Mouse (Mus musculus) ES-E14 (cell line): ENCODE data around the gene Dmpk. TPM values are rescaled to one million over a fixed set of nuclear protein-coding genes. Genes with fewer than 3 reads are reported as not detected.
A peak's percentile ranks its signal among the peaks of the same experiment; 100 is the strongest.

Experiments
- DNase-seq: peaks from one replicate; pipeline ENCODE4 v3.0.0-alpha.2; 2013; ENCODE audit warnings: low read depth, low spot score
- H3K27ac ChIP-seq: 2 replicates; pipeline ENCODE4 v1.5.1; 2012; ENCODE audit warnings: low read depth, mild to moderate bottlenecking, low read length, moderate library complexity, mixed read lengths; ENCODE audit not compliant: poor library complexity, insufficient read depth, severe bottlenecking
- H3K36me3 ChIP-seq: 2 replicates; pipeline ENCODE4 v1.6.1; 2012; ENCODE audit warnings: mild to moderate bottlenecking, low read length, moderate library complexity, mixed read lengths; ENCODE audit not compliant: control insufficient read depth, poor library complexity, insufficient read depth, severe bottlenecking
- H3K4me1 ChIP-seq, 2 experiments: fragments of 150-350 bp in 1 of 2; sonication (generic) in 1 of 2; 2 replicates each; pipeline ENCODE4 v1.6.1; 2012; ENCODE audit warnings: low read length in 2 of 2, mild to moderate bottlenecking in 1 of 2, mixed read lengths in 1 of 2; ENCODE audit not compliant: control insufficient read depth in 2 of 2, insufficient read depth in 2 of 2, poor library complexity in 1 of 2
- H3K4me3 ChIP-seq, 2 experiments: fragments of 150-350 bp in 1 of 2; sonication (generic) in 1 of 2; 2 replicates each; pipeline ENCODE4 v1.5.1; 2012; ENCODE audit warnings: low read length in 2 of 2, low read depth in 1 of 2, mild to moderate bottlenecking in 1 of 2, mixed read lengths in 1 of 2; ENCODE audit not compliant: insufficient read depth in 1 of 2, poor library complexity in 1 of 2, severe bottlenecking in 1 of 2
- H3K9ac ChIP-seq: 2 replicates; pipeline ENCODE4 v1.6.1; 2012; ENCODE audit warnings: low read depth, mild to moderate bottlenecking, low read length, mixed read lengths; ENCODE audit not compliant: poor library complexity, insufficient read depth, severe bottlenecking
- H3K9me3 ChIP-seq: fragments of 150-350 bp; sonication (generic); 2 replicates; pipeline ENCODE4 v1.6.1; 2012; ENCODE audit warnings: low read depth, mild to moderate bottlenecking, low read length; ENCODE audit not compliant: control insufficient read depth, insufficient read depth
- CHD2 ChIP-seq: IDR thresholded peaks from 2 replicates; pipeline ENCODE4 v1.6.1; 2014; ENCODE audit warnings: mild to moderate bottlenecking, low read depth, low read length, inconsistent platforms
- HCFC1 ChIP-seq: IDR thresholded peaks from 2 replicates; pipeline ENCODE4 v1.6.1; 2012; ENCODE audit warnings: low read length, inconsistent platforms, borderline replicate concordance; ENCODE audit not compliant: insufficient read depth
- MAFK ChIP-seq: IDR thresholded peaks from 2 replicates; pipeline ENCODE4 v1.6.1; 2014; ENCODE audit warnings: mild to moderate bottlenecking, low read depth, low read length, inconsistent platforms; ENCODE audit not compliant: insufficient read depth
- ZC3H11A ChIP-seq: IDR thresholded peaks from 2 replicates; pipeline ENCODE4 v1.6.1; 2012; ENCODE audit warnings: low read depth, mild to moderate bottlenecking, inconsistent platforms, low read length, borderline replicate concordance
- ZNF384 ChIP-seq: IDR thresholded peaks from 2 replicates; pipeline ENCODE4 v1.6.1; 2012; ENCODE audit warnings: low read depth, low read length, inconsistent platforms
- in situ Hi-C, 2 experiments: fragments of 600-800 bp; cut with MboI; formaldehyde crosslinking; loops; one replicate each; pipeline ENCODE4 v1.15.1; 2025; ENCODE audit warnings: low sequenced_read_pairs in 2 of 2, inconsistent platforms in 1 of 2; ENCODE audit not compliant: unreplicated experiment in 2 of 2
- total RNA-seq: library from RNA; depleted of rRNA; stranded (reverse); fragments of 300-350 nt; gene quantifications from 2 replicates; pipeline ENCODE4 v1.2.3, GENCODE M21; 2012

Gene Dmpk
- total RNA-seq, 1 experiment = 32.6 TPM

- TF ChIP-seq MAFK (no peak), HCFC1 (no peak), ZNF384 (no peak)
- H3K9me3 ChIP-seq = no peaks in the 10 kb centered on the region
- DNase-seq = no peak
- H3K9ac ChIP-seq = peak overlapping the region; percentile 48; the same call in 1 of the 2 replicates
- H3K27ac ChIP-seq = no peak overlapping the region
- H3K4me3 ChIP-seq = peak overlapping the region; percentile 24 to 68; a peak in 2 of 4 replicates
- peaks cover 3 to 19% of the 10 kb centered on the region in 2 experiments; a peak in 2 of 4 replicates for H3K4me1 ChIP-seq
- peaks cover 8% of the 10 kb centered on the region; the same call in 1 of the 2 replicates for H3K36me3 ChIP-seq
- in situ Hi-C loops = no loop called here
Observed at GRCm38 (mm10) chr7:19091913-19092312, 8.3 kb downstream of the Dmpk start.

- in situ Hi-C loops = no loop called here
- Histone ChIP-seq H3K9ac (peak overlapping the region; percentile 48; the same call in 1 of the 2 replicates), H3K36me3 (peaks cover 8% of the 10 kb centered on the region; the same call in 1 of the 2 replicates), H3K9me3 (no peaks in the 10 kb centered on the region), H3K4me3 (peak overlapping the region; percentile 33 to 68), H3K4me1 (peaks cover 2 to 14% of the 10 kb centered on the region in 2 experiments; a peak in 2 of 4 replicates), H3K27ac (no peak overlapping the region)
- TF ChIP-seq HCFC1 = no peak
- no peak for TF ChIP-seq ZC3H11A
- TF ChIP-seq MAFK = no peak
- TF ChIP-seq CHD2 = no peak
- TF ChIP-seq ZNF384 = no peak
- DNase-seq = no peak
Observed at GRCm38 (mm10) chr7:19092381-19093173, 8.9 kb downstream of the Dmpk start.

GRCm38 (mm10) chr7:19093174-19093521 is 9.5 kb downstream of the Dmpk start:
- DNase-seq = peak; percentile 63
- Histone ChIP-seq H3K9ac (peak overlapping the region; percentile 19; the same call in 1 of the 2 replicates), H3K27ac (no peak overlapping the region), H3K4me3 (peak overlapping the region; percentile 53 to 68), H3K9me3 (no peaks in the 10 kb centered on the region), H3K4me1 (peaks cover 2 to 14% of the 10 kb centered on the region in 2 experiments; a peak in 2 of 4 replicates), H3K36me3 (peaks cover 3% of the 10 kb centered on the region; the same call in 1 of the 2 replicates)
- in situ Hi-C loops = no loop called here
- TF ChIP-seq CHD2 (no peak), HCFC1 (peak; percentile 42; the same call in 1 of the 2 replicates)

- peaks cover 2 to 14% of the 10 kb centered on the region in 2 experiments; a peak in 2 of 4 replicates for H3K4me1 ChIP-seq
- no peaks in the 10 kb centered on the region for H3K9me3 ChIP-seq
- peak overlapping the region; percentile 72 to 74 for H3K4me3 ChIP-seq
- peaks cover 3% of the 10 kb centered on the region; the same call in 1 of the 2 replicates for H3K36me3 ChIP-seq
- DNase-seq = peak; percentile 97
- TF ChIP-seq ZC3H11A (no peak), ZNF384 (peak; percentile 40; the same call in 1 of the 2 replicates), CHD2 (peak; percentile 9; the same call in 1 of the 2 replicates), MAFK (no peak), HCFC1 (peak; percentile 25; the same call in 1 of the 2 replicates)
- H3K9ac ChIP-seq = peak overlapping the region; percentile 64
- in situ Hi-C loops = no loop called here
- H3K27ac ChIP-seq = peak overlapping the region; percentile 27; the same call in 1 of the 2 replicates
Observed at GRCm38 (mm10) chr7:19093537-19094385, 10.1 kb downstream of the Dmpk start.
